Mouse (Mus musculus): Measurements from ENCODE around the gene F12.

GRCm38 (mm10) chr13:55473961-55474360 lies 47.4 kb upstream of the F12 start:
- TF ChIP-seq CTCF (IDR thresholded peaks at IDR 0.05; ENCODE audit: low read depth) (peak; percentile 18; the same call in 1 of the 2 replicates), EP300 (optimal IDR thresholded peaks at IDR 0.05) (no peak)
